Mouse (Mus musculus) megakaryocyte, embryonic 14.5 days (primary cell): ENCODE measurements around the gene Abcb4.

Source experiments
- FLI1 ChIP-seq: IDR thresholded peaks from 2 replicates; pipeline ENCODE4 v1.6.1; 2012; ENCODE audit warnings: low read length, inconsistent platforms, mixed read lengths
- GATA1 ChIP-seq: IDR thresholded peaks from 3 replicates; pipeline ENCODE4 v1.6.1; 2012; ENCODE audit warnings: mixed read lengths, low read length, inconsistent platforms, borderline replicate concordance

- TF ChIP-seq GATA1 (no peak), FLI1 (no peak)
Measured at GRCm38 (mm10) chr5:8960534-8960933, 67.0 kb downstream of the Abcb4 start.
